Mouse (Mus musculus): ENCODE measurements around the gene Lrrc56.

- TF ChIP-seq CTCF (IDR thresholded peaks at IDR 0.05; ENCODE audit: low read depth): 0 out of 2 replicates have a peak, but pooled peaks have one; percentile 3
- TF ChIP-seq EP300 (IDR thresholded peaks at IDR 0.05; ENCODE audit: low read depth): no peak
These were observed 18.9 kb upstream of the Lrrc56 start for GRCm38 (mm10) chr7:141175068-141175467.

Data from heart, postnatal 0 days (tissue).